Mouse (Mus musculus): ENCODE measurements around the gene Trmt10a. TPM values are rescaled to one million over a fixed set of nuclear protein-coding genes. Genes with fewer than 3 reads are reported as not detected.

Gene Trmt10a
- 7.0 TPM for polyA plus RNA-seq (2017; shearing (Covaris generic))

GRCm38 (mm10) chr3:138143315-138144059, at the start of gene Trmt10a:
Trmt10a (plus strand) TSS chr3:138143448.

GRCm38 (mm10) chr3:138144642-138145171, 1.5 kb downstream of the Trmt10a start, which contains the start of gene Mttp:
Mttp (minus strand) TSS chr3:138144968.

GRCm38 (mm10) chr3:138193683-138194302, 50.5 kb downstream of the Trmt10a start, which contains the start of gene 4930579F01Rik:
4930579F01Rik (minus strand) TSS chr3:138193825.

Other genes with a start within 250 kb of the Trmt10a start
- 58.7 TPM for gene Lamtor3, start 224.9 kb upstream of the Trmt10a start, polyA plus RNA-seq (2017; shearing (Covaris generic))
- gene Dapp1, start 161.9 kb upstream of the Trmt10a start, polyA plus RNA-seq (2017; shearing (Covaris generic)) = 70.9 TPM
- gene 1110002E22Rik, start 78.4 kb upstream of the Trmt10a start, polyA plus RNA-seq (2017; shearing (Covaris generic)) = not detected
- gene Gm5105, start 76.1 kb upstream of the Trmt10a start, polyA plus RNA-seq (2017; shearing (Covaris generic)) = not detected
- 6.5 TPM for gene Mttp, start 1.5 kb downstream of the Trmt10a start, polyA plus RNA-seq (2017; shearing (Covaris generic))
- gene 4930579F01Rik, start 50.4 kb downstream of the Trmt10a start, polyA plus RNA-seq (2017; shearing (Covaris generic)) = not detected
- not detected for gene Adh7, start 74.3 kb downstream of the Trmt10a start, polyA plus RNA-seq (2017; shearing (Covaris generic))
- 19.3 TPM for gene Adh1, start 117.5 kb downstream of the Trmt10a start, polyA plus RNA-seq (2017; shearing (Covaris generic))
- gene Adh6a, start 169.8 kb downstream of the Trmt10a start, polyA plus RNA-seq (2017; shearing (Covaris generic)) = not detected
- gene Adh6b, start 198.3 kb downstream of the Trmt10a start, polyA plus RNA-seq (2017; shearing (Covaris generic)) = not detected

Measured in naive thymus-derived CD4-positive, alpha-beta T cell, adult 5 months (primary cell).